Mouse (Mus musculus) intestine, postnatal 0 days (tissue): ENCODE data around the gene Atp6v1e2. TPM values are rescaled to one million over a fixed set of nuclear protein-coding genes. Genes with fewer than 3 reads are reported as not detected.

Experiments
- ATAC-seq: fragments of 200-750 bp; cut with Nextera tagmentation; 2 replicates; pipeline ENCODE4 v1.8.0; 2017; ENCODE audit warnings: mild to moderate bottlenecking, moderate TSS enrichment, moderate library complexity
- H3K27ac ChIP-seq: fragments of 300-500 bp; sonication (generic); 2 replicates; pipeline ENCODE4 v1.5.1; 2014; ENCODE audit warnings: mild to moderate bottlenecking, low read depth, low read length, moderate library complexity
- H3K27me3 ChIP-seq: fragments of 300-500 bp; sonication (generic); replicated peaks from 2 replicates; pipeline ENCODE4 v1.6.1; 2014; ENCODE audit warnings: low read length, mixed read lengths; ENCODE audit not compliant: control insufficient read depth, insufficient read depth
- H3K36me3 ChIP-seq: fragments of 300-500 bp; sonication (generic); 2 replicates; pipeline ENCODE4 v1.6.1; 2014; ENCODE audit warnings: mild to moderate bottlenecking, moderate library complexity; ENCODE audit not compliant: control insufficient read depth, insufficient read depth
- H3K4me1 ChIP-seq: fragments of 300-500 bp; sonication (generic); replicated peaks from 2 replicates; pipeline ENCODE4 v1.6.1; 2014; ENCODE audit warnings: antibody characterized with exemption, low read length, mixed read lengths; ENCODE audit not compliant: control insufficient read depth, insufficient read depth
- H3K4me2 ChIP-seq: fragments of 300-500 bp; sonication (generic); replicated peaks from 2 replicates; pipeline ENCODE4 v1.6.1; 2014; ENCODE audit warnings: low read depth, mild to moderate bottlenecking, moderate library complexity
- H3K4me3 ChIP-seq: fragments of 300-500 bp; sonication (generic); 2 replicates; pipeline ENCODE4 v1.5.1; 2014; ENCODE audit warnings: low read depth, low read length
- H3K9ac ChIP-seq: fragments of 300-500 bp; sonication (generic); 2 replicates; pipeline ENCODE4 v1.6.1; 2014; ENCODE audit warnings: mild to moderate bottlenecking, low read depth, low read length
- H3K9me3 ChIP-seq: fragments of 300-500 bp; sonication (generic); 2 replicates; pipeline ENCODE4 v1.6.1; 2016; ENCODE audit warnings: mixed run types; ENCODE audit not compliant: control insufficient read depth
- CTCF ChIP-seq: sonication (generic); IDR thresholded peaks from 2 replicates; pipeline ENCODE4 v1.5.1; 2016; ENCODE audit warnings: low read depth, mild to moderate bottlenecking, control low read depth, antibody characterized with exemption, moderate library complexity
- WGBS: fragments of 180-500 bp; shearing (Covaris S2); extraction: QIAGEN DNeasy Blood & Tissue Kit; methylation state at CpG from one replicate; pipeline ENCODE4 v1.1.7; 2014; 5-methylcytosine and 5-hydroxymethylcytosine counted together
- polyA plus RNA-seq: library from polyadenylated mRNA; unstranded; fragments of >200 nt; fragmentation: Nextera tagmentation; extraction: Ambion mirVana; gene quantifications from 2 replicates; pipeline ENCODE4 v1.2.1, GENCODE M21; 2015

Atp6v1e2 gene
- polyA plus RNA-seq, 1 experiment from 2014 or later, result not detected

- WGBS, result under 1% methylated on average over 24 of the region's 24 CpGs
Measured at GRCm38 (mm10) chr17:86962297-86962893, 14.7 kb upstream of the Atp6v1e2 start.

DNA sequence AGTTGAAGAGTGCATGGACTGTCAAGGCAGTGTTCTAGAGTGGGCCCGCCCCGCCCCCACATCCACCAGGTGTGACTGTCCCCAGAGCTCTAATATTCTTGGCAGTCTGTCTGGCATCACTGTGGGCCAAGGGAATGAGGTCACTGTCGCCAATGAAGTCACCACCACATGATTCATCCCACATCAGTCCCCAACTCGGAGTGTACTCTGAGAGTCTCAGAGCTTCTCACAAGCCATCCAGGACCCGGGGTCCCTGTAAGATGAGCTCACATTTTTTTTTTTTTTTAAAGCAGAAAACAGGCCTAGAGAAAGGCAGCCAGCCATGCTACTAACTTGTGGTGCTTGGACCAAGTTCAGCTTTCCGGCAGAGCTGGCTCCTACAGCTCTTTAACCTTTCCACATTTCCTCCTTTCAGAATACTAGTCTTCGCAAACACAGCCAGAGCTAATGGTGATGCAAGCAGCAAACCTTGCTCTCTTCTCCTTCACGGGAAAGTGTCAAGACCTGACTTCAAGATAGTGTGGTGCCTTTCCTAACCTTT, 13.7 kb upstream of the Atp6v1e2 start:
- no peak for TF ChIP-seq CTCF
- ATAC-seq, result no peak
- H3K4me1 ChIP-seq, result 0 out of 2 replicates have a peak, but pooled peaks cover 3% of the 10 kb centered on the region
- H3K27me3 ChIP-seq, result no peaks in the 10 kb centered on the region
- H3K27ac ChIP-seq, result no peak overlapping the region
- no peak overlapping the region for H3K9ac ChIP-seq
- no peaks in the 10 kb centered on the region for H3K9me3 ChIP-seq
- H3K4me3 ChIP-seq, result no peak overlapping the region
- H3K36me3 ChIP-seq, result no peaks in the 10 kb centered on the region
- peak overlapping the region; percentile 96; the same call in 1 of the 2 replicates for H3K4me2 ChIP-seq
- WGBS, result 64% methylated on average over 8 of the region's 8 CpGs

More at GRCm38 (mm10) chr17:86962297-86962893, 14.7 kb upstream of the Atp6v1e2 start:
- peak; percentile 84 for TF ChIP-seq CTCF
- peak; percentile 27; the same call in 1 of the 2 replicates for ATAC-seq
- no peaks in the 10 kb centered on the region for H3K27me3 ChIP-seq
- H3K9ac ChIP-seq, result peak overlapping the region; percentile 81
- peak overlapping the region; percentile 96 for H3K4me2 ChIP-seq
- peak overlapping the region; percentile 88 for H3K27ac ChIP-seq
- peak overlapping the region; percentile 75 for H3K4me3 ChIP-seq
- H3K36me3 ChIP-seq, result no peaks in the 10 kb centered on the region
- no peaks in the 10 kb centered on the region for H3K9me3 ChIP-seq
- 0 out of 2 replicates have a peak, but pooled peaks cover 3% of the 10 kb centered on the region for H3K4me1 ChIP-seq

- Histone ChIP-seq H3K27me3 (no peaks in the 10 kb centered on the region), H3K4me3 (no peak overlapping the region), H3K27ac (no peak overlapping the region), H3K4me2 (no peak overlapping the region), H3K9me3 (no peaks in the 10 kb centered on the region), H3K4me1 (no peaks in the 10 kb centered on the region), H3K9ac (no peak overlapping the region), H3K36me3 (no peaks in the 10 kb centered on the region)
- no peak for ATAC-seq
- TF ChIP-seq CTCF, result no peak
- WGBS, result 67% methylated on average over 14 of the region's 14 CpGs
Measured at GRCm38 (mm10) chr17:86957968-86958367, 10.3 kb upstream of the Atp6v1e2 start.

DNA sequence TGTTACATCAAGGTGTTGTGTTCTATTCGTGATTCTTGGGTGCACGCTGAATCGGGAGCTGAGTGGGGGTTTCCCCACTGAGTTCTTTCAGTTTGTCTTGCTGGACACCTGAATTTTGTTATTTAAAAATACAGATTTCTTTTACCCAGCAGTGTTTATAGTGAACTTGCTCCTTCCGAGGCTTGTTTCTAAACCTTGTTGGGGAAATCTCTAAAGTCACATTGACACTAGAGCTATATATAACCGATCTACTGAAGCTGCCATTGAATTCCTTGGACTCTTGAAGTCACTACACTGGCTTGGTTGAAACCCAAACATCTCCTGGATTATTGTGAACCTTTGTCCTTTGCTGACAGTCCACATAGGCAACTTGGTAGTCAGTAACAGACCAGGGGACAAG, 9.5 kb upstream of the Atp6v1e2 start:
- TF ChIP-seq CTCF, result no peak
- 85% methylated on average over 5 of the region's 5 CpGs for WGBS
- no peak overlapping the region for H3K9ac ChIP-seq
- H3K9me3 ChIP-seq, result no peaks in the 10 kb centered on the region
- H3K27ac ChIP-seq, result no peak overlapping the region
- H3K27me3 ChIP-seq, result no peaks in the 10 kb centered on the region
- H3K36me3 ChIP-seq, result no peaks in the 10 kb centered on the region
- no peak for ATAC-seq
- no peaks in the 10 kb centered on the region for H3K4me1 ChIP-seq
- H3K4me2 ChIP-seq, result no peak overlapping the region
- H3K4me3 ChIP-seq, result no peak overlapping the region

DNA sequence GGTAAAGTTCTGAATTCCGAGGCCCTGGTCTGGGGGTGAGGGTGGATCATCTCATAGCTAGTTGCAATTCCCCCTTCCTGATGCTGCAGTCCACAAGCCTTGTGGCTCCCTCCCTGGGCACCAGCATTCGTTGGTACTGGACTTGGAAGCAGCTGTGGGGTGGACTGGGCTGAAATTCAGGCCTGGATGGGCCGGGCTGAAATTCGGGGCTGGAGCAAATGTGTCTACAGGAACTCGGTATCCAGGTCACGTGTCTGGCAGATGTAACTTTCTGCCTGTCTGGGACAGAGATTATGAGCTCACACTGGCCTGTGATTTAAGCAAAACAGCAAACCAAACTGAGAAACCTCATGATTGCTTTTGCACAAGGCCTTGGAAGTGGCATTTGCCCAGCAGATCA, 1.1 kb upstream of the Atp6v1e2 start:
- H3K4me3 ChIP-seq, result no peak overlapping the region
- H3K9ac ChIP-seq, result no peak overlapping the region
- no peaks in the 10 kb centered on the region for H3K36me3 ChIP-seq
- 54% methylated on average over 6 of the region's 6 CpGs for WGBS
- no peak for ATAC-seq
- no peak overlapping the region for H3K4me2 ChIP-seq
- no peaks in the 10 kb centered on the region for H3K9me3 ChIP-seq
- H3K4me1 ChIP-seq, result no peaks in the 10 kb centered on the region
- no peak overlapping the region for H3K27ac ChIP-seq
- no peak for TF ChIP-seq CTCF
- H3K27me3 ChIP-seq, result no peaks in the 10 kb centered on the region

DNA sequence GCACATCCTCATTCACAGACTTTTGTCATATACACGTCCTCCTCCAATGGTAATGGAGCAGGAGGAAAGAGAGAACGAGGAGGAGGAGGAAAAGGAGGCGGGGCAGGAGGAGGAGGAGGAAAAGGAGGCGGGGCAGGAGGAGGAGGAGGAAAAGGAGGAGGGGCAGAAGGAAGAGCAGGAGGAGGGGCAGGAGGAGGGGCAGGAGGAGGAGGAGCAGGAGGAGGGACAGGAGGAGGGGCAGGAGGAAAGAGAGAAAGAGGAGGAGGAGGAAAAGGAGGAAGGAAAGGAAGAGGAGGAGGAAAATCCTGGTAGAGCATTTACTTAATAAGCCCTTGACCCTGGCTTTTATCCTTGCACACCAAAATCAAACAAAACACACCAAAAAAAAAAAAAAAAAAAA, 1.6 kb downstream of the Atp6v1e2 start:
- H3K4me1 ChIP-seq, result no peaks in the 10 kb centered on the region
- no peak overlapping the region for H3K27ac ChIP-seq
- no peaks in the 10 kb centered on the region for H3K9me3 ChIP-seq
- no peak overlapping the region for H3K9ac ChIP-seq
- H3K4me3 ChIP-seq, result no peak overlapping the region
- no peaks in the 10 kb centered on the region for H3K36me3 ChIP-seq
- no peaks in the 10 kb centered on the region for H3K27me3 ChIP-seq
- TF ChIP-seq CTCF, result no peak
- ATAC-seq, result no peak
- H3K4me2 ChIP-seq, result no peak overlapping the region
- 42% methylated on average over 4 of the region's 4 CpGs for WGBS
